Mouse (Mus musculus): ENCODE data around the gene Gm13212. TPM values are rescaled to one million over a fixed set of nuclear protein-coding genes. Genes with fewer than 3 reads are reported as not detected.
A peak's percentile ranks its signal among the peaks of the same experiment; 100 is the strongest.
"Not testable (repeated sequence)": the region's sequence is repeated elsewhere in the genome, so short reads cannot be mapped to it uniquely, and the experiment has no call there.

Gene Gm13212
- polyA plus RNA-seq (2016; fragmentation: Nextera tagmentation; extraction: Ambion mirVana), result 1.5 and 2.2 TPM in 2 replicates

DNA sequence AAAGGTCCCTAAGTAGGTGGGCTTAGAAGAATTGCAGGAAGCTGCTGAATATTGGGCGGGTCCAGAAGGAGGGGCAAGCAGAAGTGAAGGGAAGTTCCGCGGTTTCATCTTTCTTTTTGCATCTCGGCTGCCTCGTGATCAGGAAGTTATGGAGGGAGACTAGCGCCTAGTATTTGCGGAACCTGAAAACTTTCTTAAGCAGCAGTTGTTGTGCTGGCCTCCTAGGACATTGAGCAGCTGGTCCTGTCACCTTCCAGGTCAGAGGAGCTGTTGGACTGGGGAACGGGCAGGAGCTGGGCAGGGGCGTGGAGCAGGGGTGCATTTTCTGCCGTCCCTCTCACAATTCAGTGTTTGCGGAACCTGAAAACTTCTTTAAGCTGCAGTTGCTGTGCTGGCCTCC is at the start of gene Gm13212:
Gm13212 (plus strand) TSS at position 89 of the 400 bp plus-strand sequence.
- H3K36me3 ChIP-seq; H3K4me1 ChIP-seq (replicated peaks); H3K27me3 ChIP-seq; ATAC-seq (ENCODE audit: insufficient number of reproducible peaks, insufficient read depth, low FRiP score, low TSS enrichment, low read depth); H3K9me3 ChIP-seq; H3K27ac ChIP-seq: not testable (repeated sequence)
- Histone ChIP-seq H3K9ac (replicated peaks) (0 out of 2 replicates have a peak within 1 kb of the TSS, but pooled peaks have one; percentile 45), H3K4me2 (peak within 1 kb of the TSS; percentile 48), H3K4me3 (replicated peaks) (peak within 1 kb of the TSS; percentile 35)
- WGBS, result 17% methylated on average over 11 of the region's 11 CpGs

DNA sequence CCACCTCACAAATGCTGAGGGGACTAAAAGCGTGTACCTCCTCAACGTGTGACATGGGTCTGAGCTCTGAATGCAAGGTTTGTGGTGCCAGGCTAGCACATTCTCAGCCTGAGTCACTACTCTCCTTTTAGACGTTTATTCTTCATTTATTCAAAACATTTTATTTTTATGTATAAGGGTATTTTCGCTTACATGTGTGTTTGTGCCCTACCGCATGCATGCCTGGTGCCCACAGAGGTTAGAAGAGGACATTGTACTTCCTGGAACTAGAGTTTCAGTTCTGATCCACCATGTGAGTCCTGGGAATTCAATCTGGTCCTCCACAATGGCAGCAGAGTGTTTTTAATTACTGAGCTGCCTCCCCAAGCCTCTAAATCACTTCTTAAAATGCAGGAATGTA is 41.1 kb upstream of the Gm13212 start:
- H3K4me2 ChIP-seq; H3K4me1 ChIP-seq (replicated peaks); H3K4me3 ChIP-seq (replicated peaks); ATAC-seq (ENCODE audit: insufficient number of reproducible peaks, insufficient read depth, low FRiP score, low TSS enrichment, low read depth); H3K9ac ChIP-seq (replicated peaks); H3K27me3 ChIP-seq; H3K36me3 ChIP-seq; H3K27ac ChIP-seq: not testable (repeated sequence)
- WGBS, result 81% methylated on average over 5 of the region's 5 CpGs
- peaks cover 48% of the 10 kb centered on the region for H3K9me3 ChIP-seq

GRCm38 (mm10) chr4:145545106-145545505 is 39.9 kb upstream of the Gm13212 start:
- H3K36me3 ChIP-seq; H3K4me3 ChIP-seq (replicated peaks); ATAC-seq (ENCODE audit: insufficient number of reproducible peaks, insufficient read depth, low FRiP score, low TSS enrichment, low read depth); H3K9ac ChIP-seq (replicated peaks); H3K27me3 ChIP-seq; H3K4me2 ChIP-seq; H3K4me1 ChIP-seq (replicated peaks); H3K27ac ChIP-seq: not testable (repeated sequence)
- peaks cover 54% of the 10 kb centered on the region for H3K9me3 ChIP-seq
- WGBS, result 29% methylated on average over 2 of the region's 2 CpGs

DNA sequence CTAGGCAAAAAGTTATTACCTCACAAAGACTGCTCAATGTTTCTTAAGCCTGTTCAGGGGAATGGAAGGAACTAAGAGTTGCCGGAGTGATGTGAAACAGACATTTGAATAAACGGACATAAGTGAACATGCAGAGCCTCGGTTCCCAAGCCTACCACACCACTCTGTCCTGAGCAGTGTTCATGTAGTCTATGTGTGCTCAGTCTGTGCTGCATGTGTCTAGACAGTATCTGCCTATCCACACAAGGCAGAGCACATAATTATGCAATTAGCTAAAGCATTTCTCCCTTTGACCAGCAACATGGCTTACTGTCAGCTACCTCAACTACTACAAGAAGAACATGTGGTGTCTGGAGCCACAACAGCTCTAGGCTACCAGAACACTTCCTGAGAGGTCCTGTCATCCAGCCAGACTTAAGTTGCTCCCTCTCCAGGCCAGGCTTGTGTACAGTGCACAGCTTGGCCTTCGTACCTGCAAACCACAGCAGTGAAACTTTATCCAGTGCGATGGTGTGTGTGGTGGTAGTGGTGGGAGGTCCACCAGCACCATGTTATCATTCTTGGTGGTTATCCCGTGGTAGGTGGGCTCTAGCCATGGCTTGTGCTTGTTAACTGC is 39.1 kb upstream of the Gm13212 start:
- not testable (repeated sequence) for ATAC-seq (ENCODE audit: insufficient number of reproducible peaks, insufficient read depth, low FRiP score, low TSS enrichment, low read depth); H3K27ac ChIP-seq; H3K4me3 ChIP-seq (replicated peaks); H3K36me3 ChIP-seq; H3K4me2 ChIP-seq; H3K27me3 ChIP-seq; H3K9ac ChIP-seq (replicated peaks); H3K4me1 ChIP-seq (replicated peaks)
- WGBS, result 73% methylated on average over 6 of the region's 6 CpGs
- H3K9me3 ChIP-seq, result peaks cover 48% of the 10 kb centered on the region

DNA sequence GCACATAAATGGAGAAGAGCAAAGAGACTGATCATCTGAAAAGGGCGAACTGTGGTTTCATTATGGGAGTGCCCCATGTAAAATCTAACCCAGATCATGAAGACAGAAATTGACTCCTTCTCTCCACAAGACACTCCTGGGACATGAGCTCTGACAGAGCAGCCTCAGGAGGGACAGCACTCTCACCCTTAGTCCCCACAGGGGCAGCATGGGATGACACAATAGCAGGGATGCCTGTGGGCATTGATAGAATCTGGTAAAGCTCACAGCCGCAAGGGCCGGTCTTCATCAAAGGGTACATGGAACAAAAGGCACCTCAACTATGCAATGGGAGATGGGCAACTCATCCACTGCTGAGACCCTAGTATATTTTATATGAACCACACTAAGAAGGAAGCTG is 38.5 kb upstream of the Gm13212 start:
- ATAC-seq (ENCODE audit: insufficient number of reproducible peaks, insufficient read depth, low FRiP score, low TSS enrichment, low read depth), result not testable (repeated sequence)
- WGBS, result 97% methylated on average over 3 of the region's 3 CpGs

GRCm38 (mm10) chr4:145556680-145557079 is 28.3 kb upstream of the Gm13212 start:
- H3K27ac ChIP-seq, result no peak overlapping the region
- no peak overlapping the region for H3K9ac ChIP-seq (replicated peaks)
- no peak overlapping the region for H3K4me2 ChIP-seq
- no peaks in the 10 kb centered on the region for H3K36me3 ChIP-seq
- no peaks in the 10 kb centered on the region for H3K4me1 ChIP-seq (replicated peaks)
- H3K4me3 ChIP-seq (replicated peaks), result no peak overlapping the region
- H3K27me3 ChIP-seq, result no peaks in the 10 kb centered on the region
- ATAC-seq (ENCODE audit: insufficient number of reproducible peaks, insufficient read depth, low FRiP score, low TSS enrichment, low read depth), result no peak
- 75% methylated on average over 1 of the region's 1 CpGs for WGBS
- peaks cover 22% of the 10 kb centered on the region for H3K9me3 ChIP-seq

More for the DNA sequence above, 38.5 kb upstream of the Gm13212 start:
- H3K4me2 ChIP-seq; H3K27ac ChIP-seq; H3K27me3 ChIP-seq; H3K4me3 ChIP-seq (replicated peaks); H3K4me1 ChIP-seq (replicated peaks); H3K9ac ChIP-seq (replicated peaks); H3K36me3 ChIP-seq: not testable (repeated sequence)
- peaks cover 42% of the 10 kb centered on the region for H3K9me3 ChIP-seq

GRCm38 (mm10) chr4:145559505-145560099 is 25.4 kb upstream of the Gm13212 start:
- H3K4me2 ChIP-seq, result no peak overlapping the region
- no peaks in the 10 kb centered on the region for H3K4me1 ChIP-seq (replicated peaks)
- H3K27ac ChIP-seq, result no peak overlapping the region
- H3K4me3 ChIP-seq (replicated peaks), result no peak overlapping the region
- no peak overlapping the region for H3K9ac ChIP-seq (replicated peaks)
- 40% methylated on average over 3 of the region's 3 CpGs for WGBS
- ATAC-seq (ENCODE audit: insufficient number of reproducible peaks, insufficient read depth, low FRiP score, low TSS enrichment, low read depth), result no peak
- H3K9me3 ChIP-seq, result peaks cover 29% of the 10 kb centered on the region
- no peaks in the 10 kb centered on the region for H3K27me3 ChIP-seq
- no peaks in the 10 kb centered on the region for H3K36me3 ChIP-seq

DNA sequence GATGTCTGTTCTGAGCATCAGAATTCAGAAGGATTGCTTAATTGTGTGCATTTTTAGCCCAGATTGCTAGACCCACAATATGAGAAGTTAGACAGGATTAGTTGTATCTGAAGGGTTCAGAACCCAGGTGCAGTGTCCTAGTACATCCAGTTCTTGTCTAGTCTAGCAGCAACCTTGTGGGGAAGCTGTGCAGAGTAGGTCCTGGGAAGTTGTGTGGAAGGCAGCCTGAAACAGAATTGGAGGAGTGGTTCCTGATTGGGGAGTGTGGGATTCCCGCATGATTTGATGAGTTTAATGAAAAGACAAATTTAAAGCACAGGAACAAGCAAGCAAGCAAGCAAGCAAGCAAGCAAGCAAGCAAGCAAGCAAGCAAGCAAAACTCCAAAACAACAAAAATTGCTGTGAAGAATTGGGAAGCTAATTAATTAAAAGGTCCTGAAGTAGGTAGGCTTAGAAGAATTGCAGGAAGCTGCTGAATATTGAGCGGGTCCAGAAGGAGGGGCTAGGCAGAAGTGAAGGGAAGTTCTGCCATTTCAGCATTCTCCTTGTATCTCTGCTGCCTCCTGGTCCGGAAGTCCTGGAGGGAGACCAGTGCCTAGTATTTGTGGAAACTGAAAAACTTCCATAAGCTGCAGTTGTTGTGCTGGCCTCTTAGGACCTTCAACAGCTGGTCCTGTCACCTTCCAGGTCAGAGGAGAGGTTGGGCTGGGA is 20.7 kb upstream of the Gm13212 start:
- Histone ChIP-seq H3K36me3 (no peaks in the 10 kb centered on the region), H3K9me3 (peaks cover 27% of the 10 kb centered on the region), H3K27me3 (no peaks in the 10 kb centered on the region), H3K4me1 (replicated peaks) (no peaks in the 10 kb centered on the region), H3K9ac (replicated peaks) (no peak overlapping the region), H3K27ac (no peak overlapping the region), H3K4me3 (replicated peaks) (no peak overlapping the region), H3K4me2 (no peak overlapping the region)
- WGBS, result 67% methylated on average over 3 of the region's 3 CpGs
- no peak for ATAC-seq (ENCODE audit: insufficient number of reproducible peaks, insufficient read depth, low FRiP score, low TSS enrichment, low read depth)

GRCm38 (mm10) chr4:145570461-145570860 is 14.5 kb upstream of the Gm13212 start:
- H3K4me1 ChIP-seq (replicated peaks); H3K9ac ChIP-seq (replicated peaks); ATAC-seq (ENCODE audit: insufficient number of reproducible peaks, insufficient read depth, low FRiP score, low TSS enrichment, low read depth); H3K27me3 ChIP-seq; H3K36me3 ChIP-seq; H3K4me2 ChIP-seq; H3K27ac ChIP-seq; H3K4me3 ChIP-seq (replicated peaks): not testable (repeated sequence)
- H3K9me3 ChIP-seq, result peaks cover 16% of the 10 kb centered on the region; the same call in 1 of the 2 replicates
- 91% methylated on average over 6 of the region's 10 CpGs for WGBS

GRCm38 (mm10) chr4:145576623-145577022 is 8.3 kb upstream of the Gm13212 start:
- not testable (repeated sequence) for H3K36me3 ChIP-seq; H3K9ac ChIP-seq (replicated peaks); H3K27ac ChIP-seq; H3K4me1 ChIP-seq (replicated peaks); ATAC-seq (ENCODE audit: insufficient number of reproducible peaks, insufficient read depth, low FRiP score, low TSS enrichment, low read depth); H3K4me3 ChIP-seq (replicated peaks); H3K27me3 ChIP-seq; H3K4me2 ChIP-seq
- WGBS, result 90% methylated on average over 8 of the region's 8 CpGs
- peaks cover 24% of the 10 kb centered on the region for H3K9me3 ChIP-seq

- H3K27me3 ChIP-seq; H3K4me1 ChIP-seq (replicated peaks); H3K27ac ChIP-seq; H3K4me3 ChIP-seq (replicated peaks); H3K9me3 ChIP-seq; ATAC-seq (ENCODE audit: insufficient number of reproducible peaks, insufficient read depth, low FRiP score, low TSS enrichment, low read depth); H3K4me2 ChIP-seq; H3K9ac ChIP-seq (replicated peaks); H3K36me3 ChIP-seq: not testable (repeated sequence)
- 100% methylated on average over 1 of the region's 1 CpGs for WGBS
Observed at GRCm38 (mm10) chr4:145580333-145580732, 4.6 kb upstream of the Gm13212 start.
